Mouse (Mus musculus): ENCODE results near the gene Lzts3. TPM values are rescaled to one million over a fixed set of nuclear protein-coding genes. Genes with fewer than 3 reads are reported as not detected.
A peak's percentile ranks its signal among the peaks of the same experiment; 100 is the strongest.
"Not testable (repeated sequence)": the region's sequence is repeated elsewhere in the genome, so short reads cannot be mapped to it uniquely, and the experiment has no call there.

Gene Lzts3
- polyA plus RNA-seq, 1 experiment from 2014 or later: 1.6 TPM

DNA sequence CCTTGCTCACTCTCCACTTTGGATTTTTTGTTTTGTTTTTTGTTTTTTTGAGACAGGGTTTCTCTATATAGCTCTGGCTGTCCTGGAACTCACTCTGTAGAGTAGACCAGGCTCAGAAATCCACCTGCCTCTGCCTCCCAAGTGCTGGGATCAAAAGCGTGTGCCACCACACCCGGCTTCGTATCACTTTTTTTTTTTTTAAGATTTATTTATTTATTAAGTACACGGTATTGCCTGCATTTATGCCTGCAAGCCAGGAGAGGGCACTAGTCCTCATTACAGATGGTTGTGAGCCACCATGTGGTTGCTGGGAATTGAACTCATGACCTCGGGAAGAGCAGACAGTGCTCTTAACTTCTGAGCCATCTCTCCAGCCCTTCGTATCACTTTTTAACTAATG, 6.4 kb upstream of the Lzts3 start:
- not testable (repeated sequence) for H3K36me3 ChIP-seq (ENCODE audit: control insufficient read depth, insufficient read depth, low read length)
- WGBS: 84% methylated on average over 6 of the region's 6 CpGs

DNA sequence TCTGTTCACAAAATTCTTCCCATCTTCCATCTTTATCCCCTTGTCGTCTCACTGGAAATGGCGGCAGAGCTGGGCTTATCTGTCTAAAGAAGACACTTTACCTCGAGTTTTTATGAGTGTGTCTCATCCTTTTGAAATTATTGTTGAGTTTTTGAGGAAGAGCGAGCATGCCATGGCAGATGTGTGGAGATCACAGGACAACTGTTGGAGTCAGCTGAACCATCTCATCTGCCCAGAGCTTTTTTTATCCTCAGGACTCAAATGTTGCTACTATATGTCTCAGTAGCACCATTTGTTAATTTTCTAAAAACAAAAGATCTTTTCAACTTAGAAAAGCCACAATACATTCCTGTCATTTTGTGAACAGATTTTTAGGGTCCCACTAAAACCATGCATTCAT, 2.6 kb upstream of the Lzts3 start:
- H3K36me3 ChIP-seq (ENCODE audit: control insufficient read depth, insufficient read depth, low read length): no peaks in the 10 kb centered on the region
- no peak overlapping the region for H3K4me3 ChIP-seq (ENCODE audit: low read depth, low read length)
- no peak overlapping the region for H3K9ac ChIP-seq (ENCODE audit: low read depth, low read length)
- 86% methylated on average over 4 of the region's 4 CpGs for WGBS
- H3K4me2 ChIP-seq (replicated peaks; ENCODE audit: low read depth, low read length): no peak overlapping the region
- peaks cover 2% of the 10 kb centered on the region; the same call in 1 of the 2 replicates for H3K27me3 ChIP-seq (ENCODE audit: control insufficient read depth, insufficient read depth, low read length)
- DNase-seq (ENCODE audit: low spot score): no peak
- no peak overlapping the region for H3K27ac ChIP-seq (ENCODE audit: low read depth, low read length)
- H3K4me1 ChIP-seq (replicated peaks; ENCODE audit: control insufficient read depth, insufficient read depth, low read length): peaks cover 2% of the 10 kb centered on the region; the same call in 1 of the 2 replicates
- no peaks in the 10 kb centered on the region for H3K9me3 ChIP-seq (ENCODE audit: control insufficient read depth, low read length)
- ATAC-seq (ENCODE audit: low FRiP score): no peak

More for the DNA sequence above, 6.4 kb upstream of the Lzts3 start:
- H3K9me3 ChIP-seq (ENCODE audit: control insufficient read depth, low read length); H3K4me2 ChIP-seq (replicated peaks; ENCODE audit: low read depth, low read length); H3K27ac ChIP-seq (ENCODE audit: low read depth, low read length); ATAC-seq (ENCODE audit: low FRiP score); H3K4me1 ChIP-seq (replicated peaks; ENCODE audit: control insufficient read depth, insufficient read depth, low read length); DNase-seq (ENCODE audit: low spot score); H3K9ac ChIP-seq (ENCODE audit: low read depth, low read length); H3K27me3 ChIP-seq (ENCODE audit: control insufficient read depth, insufficient read depth, low read length); H3K4me3 ChIP-seq (ENCODE audit: low read depth, low read length): not testable (repeated sequence)

DNA sequence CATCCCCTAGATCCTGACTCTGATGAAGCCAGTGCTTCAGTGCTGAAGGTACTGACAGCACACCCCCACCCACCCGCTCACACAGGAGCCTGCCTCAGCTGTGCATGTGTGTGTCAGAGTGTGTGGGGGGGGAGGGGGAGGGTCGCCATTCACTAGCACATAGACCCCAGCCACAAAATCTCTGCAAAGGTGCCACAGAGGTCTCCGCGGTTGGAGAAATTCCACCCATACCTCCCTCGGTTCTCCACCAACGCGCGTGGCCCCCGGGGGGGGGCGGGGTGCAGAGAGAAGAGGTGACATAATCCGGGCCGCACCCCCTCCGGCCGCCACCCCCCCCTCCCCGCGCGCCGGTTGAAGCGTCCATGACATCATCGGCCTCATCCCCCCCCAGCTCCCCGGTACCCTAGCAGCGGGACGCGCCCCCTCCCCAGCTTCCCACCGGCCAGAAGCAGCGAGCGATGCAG, 374 bp downstream of the Lzts3 start:
- Histone ChIP-seq H3K27me3 (ENCODE audit: control insufficient read depth, insufficient read depth, low read length) (peaks cover 13% of the 10 kb centered on the region), H3K9ac (ENCODE audit: low read depth, low read length) (peak overlapping the region; percentile 73), H3K4me3 (ENCODE audit: low read depth, low read length) (peak overlapping the region; percentile 64), H3K36me3 (ENCODE audit: control insufficient read depth, insufficient read depth, low read length) (no peaks in the 10 kb centered on the region), H3K4me1 (replicated peaks; ENCODE audit: control insufficient read depth, insufficient read depth, low read length) (peaks cover 2% of the 10 kb centered on the region; the same call in 1 of the 2 replicates), H3K9me3 (ENCODE audit: control insufficient read depth, low read length) (no peaks in the 10 kb centered on the region), H3K27ac (ENCODE audit: low read depth, low read length) (peak overlapping the region; percentile 39; the same call in 1 of the 2 replicates), H3K4me2 (replicated peaks; ENCODE audit: low read depth, low read length) (peak overlapping the region; percentile 98)
- DNase-seq (ENCODE audit: low spot score): peak; percentile 52
- WGBS: 0% methylated on average over 19 of the region's 27 CpGs
- ATAC-seq (ENCODE audit: low FRiP score): peak; percentile 74

DNA sequence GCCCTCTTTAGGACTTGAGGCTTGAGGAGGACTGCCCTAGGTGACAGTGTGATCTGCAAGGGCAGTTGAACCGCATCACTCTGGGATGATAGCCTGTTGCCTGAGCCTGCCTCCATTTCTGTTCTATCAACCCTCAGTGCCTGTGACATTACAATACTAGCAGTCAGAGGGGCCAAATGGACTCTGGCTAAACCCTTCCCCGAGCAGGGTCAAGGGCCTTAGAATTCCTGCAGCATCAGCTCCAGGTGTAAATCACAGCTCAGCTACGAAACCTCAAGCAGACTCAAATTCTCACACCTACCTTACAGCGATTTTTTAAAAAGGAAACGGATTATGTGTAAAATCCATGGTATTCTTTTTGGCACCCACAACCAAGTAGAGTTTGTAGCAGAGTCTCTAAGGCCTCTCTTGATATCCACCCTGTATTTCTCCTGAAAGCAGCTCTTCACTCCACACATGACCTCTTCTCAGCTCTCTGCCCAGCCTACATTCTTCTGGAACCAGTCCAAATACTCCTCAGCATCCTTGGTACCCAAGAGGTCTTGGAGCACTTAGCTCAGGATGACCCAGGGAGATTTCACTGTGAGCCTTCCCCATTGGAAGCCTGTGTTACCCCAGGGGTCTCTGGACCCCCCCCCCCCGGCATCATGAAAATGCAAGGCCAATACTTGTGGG, 1.1 kb downstream of the Lzts3 start:
- ATAC-seq (ENCODE audit: low FRiP score) (no peak), DNase-seq (ENCODE audit: low spot score) (no peak)
- Histone ChIP-seq H3K4me2 (replicated peaks; ENCODE audit: low read depth, low read length) (peak overlapping the region; percentile 98; the same call in 1 of the 2 replicates), H3K27ac (ENCODE audit: low read depth, low read length) (no peak overlapping the region), H3K9ac (ENCODE audit: low read depth, low read length) (peak overlapping the region; percentile 73; the same call in 1 of the 2 replicates), H3K4me3 (ENCODE audit: low read depth, low read length) (peak overlapping the region; percentile 64; the same call in 1 of the 2 replicates), H3K27me3 (ENCODE audit: control insufficient read depth, insufficient read depth, low read length) (peaks cover 20% of the 10 kb centered on the region), H3K9me3 (ENCODE audit: control insufficient read depth, low read length) (no peaks in the 10 kb centered on the region), H3K4me1 (replicated peaks; ENCODE audit: control insufficient read depth, insufficient read depth, low read length) (peaks cover 2% of the 10 kb centered on the region; the same call in 1 of the 2 replicates), H3K36me3 (ENCODE audit: control insufficient read depth, insufficient read depth, low read length) (no peaks in the 10 kb centered on the region)
- 72% methylated on average over 6 of the region's 6 CpGs for WGBS

DNA sequence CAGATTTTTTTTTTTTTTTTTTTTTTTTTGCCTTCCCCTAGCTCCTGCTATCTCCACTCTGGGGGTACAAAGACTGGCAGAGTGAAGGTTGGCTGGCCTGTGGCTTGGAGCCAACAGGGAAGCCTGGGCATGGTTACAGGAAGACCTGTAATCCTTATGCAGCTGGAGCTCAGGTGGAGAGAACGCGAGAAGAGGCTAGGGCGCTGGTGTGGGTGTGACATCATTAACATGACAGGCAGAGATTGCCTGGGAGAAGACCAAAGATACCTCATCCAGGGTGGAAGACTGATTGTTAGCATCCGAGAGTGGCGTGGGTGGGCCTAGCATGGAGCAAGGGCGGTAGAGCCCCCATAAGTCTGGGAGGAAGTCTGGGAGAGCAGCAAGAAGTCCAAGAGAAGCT, 3.3 kb downstream of the Lzts3 start:
- 73% methylated on average over 6 of the region's 6 CpGs for WGBS
- peaks cover 42% of the 10 kb centered on the region for H3K27me3 ChIP-seq (ENCODE audit: control insufficient read depth, insufficient read depth, low read length)
- no peak overlapping the region for H3K4me2 ChIP-seq (replicated peaks; ENCODE audit: low read depth, low read length)
- ATAC-seq (ENCODE audit: low FRiP score): no peak
- H3K36me3 ChIP-seq (ENCODE audit: control insufficient read depth, insufficient read depth, low read length): no peaks in the 10 kb centered on the region
- no peak overlapping the region for H3K4me3 ChIP-seq (ENCODE audit: low read depth, low read length)
- H3K27ac ChIP-seq (ENCODE audit: low read depth, low read length): no peak overlapping the region
- H3K9me3 ChIP-seq (ENCODE audit: control insufficient read depth, low read length): no peaks in the 10 kb centered on the region
- DNase-seq (ENCODE audit: low spot score): no peak
- no peak overlapping the region for H3K9ac ChIP-seq (ENCODE audit: low read depth, low read length)
- peaks cover 11% of the 10 kb centered on the region for H3K4me1 ChIP-seq (replicated peaks; ENCODE audit: control insufficient read depth, insufficient read depth, low read length)

DNA sequence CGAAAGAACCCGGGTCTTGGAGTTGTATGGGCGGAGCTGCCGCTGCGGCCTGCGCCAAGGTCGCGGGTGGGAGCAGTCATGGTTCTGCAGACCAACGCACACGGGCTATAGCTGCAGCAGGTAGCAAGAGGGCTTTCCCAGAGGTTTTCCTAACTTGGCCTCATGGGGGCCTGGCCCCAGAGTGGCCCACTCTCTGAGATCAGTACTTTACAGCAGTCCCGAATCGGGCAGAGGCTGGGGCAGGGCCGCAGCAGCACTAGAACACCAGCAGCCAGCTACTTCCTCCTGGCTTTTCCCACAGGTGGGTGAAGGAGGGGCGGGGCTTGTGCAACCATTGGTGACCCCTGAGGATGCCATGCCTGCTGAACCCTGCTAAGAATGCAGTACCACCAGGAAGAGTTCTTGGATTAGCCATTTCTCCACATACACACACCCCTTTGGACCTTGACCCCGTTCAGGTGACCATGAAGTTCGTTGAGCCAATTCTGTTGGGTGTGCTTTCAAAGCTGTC, 4.4 kb downstream of the Lzts3 start:
- Histone ChIP-seq H3K36me3 (ENCODE audit: control insufficient read depth, insufficient read depth, low read length) (no peaks in the 10 kb centered on the region), H3K9ac (ENCODE audit: low read depth, low read length) (no peak overlapping the region), H3K9me3 (ENCODE audit: control insufficient read depth, low read length) (no peaks in the 10 kb centered on the region), H3K27ac (ENCODE audit: low read depth, low read length) (no peak overlapping the region), H3K4me3 (ENCODE audit: low read depth, low read length) (no peak overlapping the region), H3K4me2 (replicated peaks; ENCODE audit: low read depth, low read length) (no peak overlapping the region), H3K27me3 (ENCODE audit: control insufficient read depth, insufficient read depth, low read length) (peaks cover 50% of the 10 kb centered on the region), H3K4me1 (replicated peaks; ENCODE audit: control insufficient read depth, insufficient read depth, low read length) (peaks cover 11% of the 10 kb centered on the region)
- ATAC-seq (ENCODE audit: low FRiP score) (no peak), DNase-seq (ENCODE audit: low spot score) (no peak)
- 28% methylated on average over 16 of the region's 16 CpGs for WGBS

DNA sequence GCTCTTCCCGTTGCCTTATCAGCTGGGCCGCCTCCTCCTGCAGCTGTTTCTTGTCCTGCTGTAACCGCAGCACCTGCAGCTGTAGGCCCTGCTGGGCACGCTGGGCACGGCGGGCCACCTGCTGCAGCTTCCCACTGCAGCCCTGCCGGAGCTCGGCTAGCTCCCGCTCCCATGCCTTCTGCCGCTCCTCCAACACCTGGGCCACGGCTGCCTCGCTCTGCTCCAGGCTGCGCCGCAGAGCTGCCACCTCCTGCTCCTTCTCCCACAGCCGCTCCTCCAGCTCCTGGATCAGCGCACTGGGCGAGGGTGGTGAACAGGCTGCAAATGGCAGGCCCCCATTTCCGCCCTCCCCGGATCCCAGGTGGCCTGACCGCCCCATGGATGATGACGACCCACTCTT, 6.8 kb downstream of the Lzts3 start:
- Histone ChIP-seq H3K4me3 (ENCODE audit: low read depth, low read length) (no peak overlapping the region), H3K4me2 (replicated peaks; ENCODE audit: low read depth, low read length) (peak overlapping the region; percentile 20), H3K9me3 (ENCODE audit: control insufficient read depth, low read length) (no peaks in the 10 kb centered on the region), H3K4me1 (replicated peaks; ENCODE audit: control insufficient read depth, insufficient read depth, low read length) (peaks cover 8% of the 10 kb centered on the region), H3K27ac (ENCODE audit: low read depth, low read length) (no peak overlapping the region), H3K27me3 (ENCODE audit: control insufficient read depth, insufficient read depth, low read length) (peaks cover 48% of the 10 kb centered on the region), H3K36me3 (ENCODE audit: control insufficient read depth, insufficient read depth, low read length) (no peaks in the 10 kb centered on the region), H3K9ac (ENCODE audit: low read depth, low read length) (no peak overlapping the region)
- ATAC-seq (ENCODE audit: low FRiP score) (no peak), DNase-seq (ENCODE audit: low spot score) (peak; percentile 32)
- WGBS: 6% methylated on average over 21 of the region's 21 CpGs

DNA sequence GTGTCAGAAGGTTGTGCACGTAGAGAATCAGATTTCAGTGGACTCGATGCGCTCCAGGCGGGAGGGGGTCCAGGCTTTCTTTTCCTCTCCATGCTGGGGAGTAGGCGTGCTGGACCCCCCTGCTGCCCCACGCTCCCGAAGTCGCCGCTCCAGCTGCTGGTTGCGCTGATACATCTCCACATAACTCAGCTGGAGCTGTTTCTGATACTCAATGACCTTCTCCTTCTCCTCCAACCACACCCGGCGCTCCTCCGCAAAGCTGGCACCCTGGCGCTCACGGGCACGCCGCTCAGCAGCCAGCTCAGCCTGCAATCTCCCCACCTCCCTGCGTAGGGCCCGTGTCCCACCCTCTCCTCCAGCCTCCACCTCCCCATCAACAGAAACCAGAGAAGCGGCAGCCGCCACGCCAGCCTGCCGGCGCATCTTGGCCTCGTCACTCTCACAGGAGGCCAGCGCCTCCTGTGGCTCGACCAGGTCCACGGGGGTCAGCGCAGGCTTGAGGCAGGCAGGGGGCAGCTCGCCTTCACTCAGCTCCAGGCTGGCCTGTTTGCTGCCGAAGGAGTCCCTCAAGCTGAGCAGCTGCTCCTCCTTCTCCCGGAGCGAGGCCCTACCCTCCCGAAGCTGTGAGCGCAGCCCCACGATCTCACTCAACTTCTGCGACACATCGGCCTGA, 7.7 kb downstream of the Lzts3 start:
- peak; percentile 59 for DNase-seq (ENCODE audit: low spot score)
- Histone ChIP-seq H3K36me3 (ENCODE audit: control insufficient read depth, insufficient read depth, low read length) (no peaks in the 10 kb centered on the region), H3K27ac (ENCODE audit: low read depth, low read length) (no peak overlapping the region), H3K9ac (ENCODE audit: low read depth, low read length) (peak overlapping the region; percentile 52), H3K4me3 (ENCODE audit: low read depth, low read length) (peak overlapping the region; percentile 35), H3K4me2 (replicated peaks; ENCODE audit: low read depth, low read length) (peak overlapping the region; percentile 78), H3K9me3 (ENCODE audit: control insufficient read depth, low read length) (no peaks in the 10 kb centered on the region), H3K4me1 (replicated peaks; ENCODE audit: control insufficient read depth, insufficient read depth, low read length) (peaks cover 8% of the 10 kb centered on the region), H3K27me3 (ENCODE audit: control insufficient read depth, insufficient read depth, low read length) (peaks cover 48% of the 10 kb centered on the region)
- ATAC-seq (ENCODE audit: low FRiP score): peak; percentile 53
- under 1% methylated on average over 33 of the region's 38 CpGs for WGBS

Data from hindbrain, embryonic 11.5 days (tissue).